Mouse (Mus musculus): ENCODE data around the gene Serpini1.

- TF ChIP-seq CTCF (IDR thresholded peaks at IDR 0.05; ENCODE audit: extremely low read depth, insufficient read depth, low read length) (no peak), POLR2A (IDR thresholded peaks at IDR 0.05; ENCODE audit: extremely low read depth, insufficient read depth, low read length) (no peak)
Measured at GRCm38 (mm10) chr3:75633635-75634034, 76.3 kb downstream of the Serpini1 start.

Data from cortical plate, adult 2 months (tissue).